Mouse (Mus musculus) midbrain, embryonic 16.5 days (tissue): ENCODE results near the gene Gse1. TPM values are rescaled to one million over a fixed set of nuclear protein-coding genes. Genes with fewer than 3 reads are reported as not detected.
A peak's percentile ranks its signal among the peaks of the same experiment; 100 is the strongest.

Experiments used
- ATAC-seq: fragments of 200-750 bp; cut with Nextera tagmentation; 2 replicates; pipeline ENCODE4 v1.8.0; 2017; ENCODE audit warnings: moderate TSS enrichment
- H3K27ac ChIP-seq: fragments of 300-500 bp; sonication (generic); 2 replicates; pipeline ENCODE4 v1.5.1; 2014; ENCODE audit warnings: mild to moderate bottlenecking, low read length, mixed read lengths
- H3K27me3 ChIP-seq: fragments of 300-500 bp; sonication (generic); 2 replicates; pipeline ENCODE4 v1.6.1; 2014; ENCODE audit warnings: low read depth, low read length, mixed read lengths; ENCODE audit not compliant: control insufficient read depth, insufficient read depth
- H3K36me3 ChIP-seq: fragments of 300-500 bp; sonication (generic); 2 replicates; pipeline ENCODE4 v1.6.1; 2014; ENCODE audit warnings: mild to moderate bottlenecking, low read length, moderate library complexity, mixed read lengths; ENCODE audit not compliant: control insufficient read depth, insufficient read depth
- H3K4me1 ChIP-seq: fragments of 300-500 bp; sonication (generic); 2 replicates; pipeline ENCODE4 v1.6.1; 2014; ENCODE audit warnings: mild to moderate bottlenecking, low read length, mixed read lengths; ENCODE audit not compliant: control insufficient read depth, insufficient read depth
- H3K4me2 ChIP-seq: fragments of 300-500 bp; sonication (generic); 2 replicates; pipeline ENCODE4 v1.6.1; 2014; ENCODE audit warnings: mild to moderate bottlenecking, low read length, mixed read lengths
- H3K4me3 ChIP-seq: fragments of 300-500 bp; sonication (generic); 2 replicates; pipeline ENCODE4 v1.5.1; 2014; ENCODE audit warnings: low read depth, mild to moderate bottlenecking, low read length, moderate library complexity, mixed read lengths
- H3K9ac ChIP-seq: fragments of 300-500 bp; sonication (generic); 2 replicates; pipeline ENCODE4 v1.6.1; 2014; ENCODE audit warnings: low read depth, low read length, mixed read lengths
- H3K9me3 ChIP-seq: fragments of 300-500 bp; sonication (generic); replicated peaks from 2 replicates; pipeline ENCODE4 v1.6.1; 2014; ENCODE audit warnings: mild to moderate bottlenecking, low read length, mixed read lengths; ENCODE audit not compliant: control insufficient read depth, poor library complexity, severe bottlenecking
- WGBS: fragments of 180-500 bp; shearing (Covaris S2); extraction: QIAGEN DNeasy Blood & Tissue Kit; methylation state at CpG from one replicate; pipeline ENCODE4 v1.1.7; 2014; 5-methylcytosine and 5-hydroxymethylcytosine counted together
- polyA plus RNA-seq: library from polyadenylated mRNA; unstranded; fragments of >200 nt; fragmentation: Nextera tagmentation; extraction: Ambion mirVana; gene quantifications from 2 replicates; pipeline ENCODE4 v1.2.1, GENCODE M21; 2015

Gene Gse1
- polyA plus RNA-seq, 1 experiment from 2014 or later, result 13.3 TPM

GRCm38 (mm10) chr8:120532517-120533215, 304.4 kb downstream of the Gse1 start:
- Histone ChIP-seq H3K27me3 (no peaks in the 10 kb centered on the region), H3K27ac (peak overlapping the region; percentile 71), H3K4me3 (no peak overlapping the region), H3K36me3 (no peaks in the 10 kb centered on the region), H3K9ac (peak overlapping the region; percentile 48; the same call in 1 of the 2 replicates), H3K4me1 (peaks cover 65% of the 10 kb centered on the region), H3K4me2 (peak overlapping the region; percentile 42), H3K9me3 (no peaks in the 10 kb centered on the region)
- 6% methylated on average over 26 of the region's 29 CpGs for WGBS
- ATAC-seq, result 0 out of 2 replicates have a peak, but pooled peaks have one; percentile 27

- whole genome bisulfite sequencing, result 20% methylated on average over 3 of the region's 3 CpGs
- no peak overlapping the region for H3K4me3 ChIP-seq
- no peaks in the 10 kb centered on the region for H3K27me3 ChIP-seq
- peak overlapping the region; percentile 48; the same call in 1 of the 2 replicates for H3K9ac ChIP-seq
- H3K4me1 ChIP-seq, result peaks cover 64% of the 10 kb centered on the region
- no peaks in the 10 kb centered on the region for H3K36me3 ChIP-seq
- peak overlapping the region; percentile 42 for H3K4me2 ChIP-seq
- H3K27ac ChIP-seq, result peak overlapping the region; percentile 71
- no peak for ATAC-seq
- no peaks in the 10 kb centered on the region for H3K9me3 ChIP-seq
These were observed 305.1 kb downstream of the Gse1 start for GRCm38 (mm10) chr8:120533380-120533779.

GRCm38 (mm10) chr8:120534080-120534479, 305.8 kb downstream of the Gse1 start:
- WGBS, result 27% methylated on average over 8 of the region's 8 CpGs
- Histone ChIP-seq H3K9ac (0 out of 2 replicates have a peak overlapping the region, but pooled peaks have one; percentile 11), H3K27ac (no peak overlapping the region), H3K27me3 (no peaks in the 10 kb centered on the region), H3K9me3 (no peaks in the 10 kb centered on the region), H3K4me1 (peaks cover 68% of the 10 kb centered on the region), H3K4me2 (no peak overlapping the region), H3K4me3 (no peak overlapping the region), H3K36me3 (no peaks in the 10 kb centered on the region)
- no peak for ATAC-seq

GRCm38 (mm10) chr8:120534504-120535368, 306.5 kb downstream of the Gse1 start:
- Histone ChIP-seq H3K4me3 (no peak overlapping the region), H3K27ac (0 out of 2 replicates have a peak overlapping the region, but pooled peaks have one; percentile 15), H3K4me1 (peaks cover 75% of the 10 kb centered on the region), H3K27me3 (no peaks in the 10 kb centered on the region), H3K9me3 (no peaks in the 10 kb centered on the region), H3K9ac (0 out of 2 replicates have a peak overlapping the region, but pooled peaks have one; percentile 11), H3K36me3 (no peaks in the 10 kb centered on the region), H3K4me2 (peak overlapping the region; percentile 98)
- WGBS, result 6% methylated on average over 14 of the region's 14 CpGs
- peak; percentile 40; the same call in 1 of the 2 replicates for ATAC-seq

GRCm38 (mm10) chr8:120535452-120536305, 307.4 kb downstream of the Gse1 start:
- ATAC-seq, result no peak
- no peaks in the 10 kb centered on the region for H3K9me3 ChIP-seq
- under 1% methylated on average over 78 of the region's 79 CpGs for WGBS

GRCm38 (mm10) chr8:120536306-120537206, 308.3 kb downstream of the Gse1 start:
- Histone ChIP-seq H3K4me1 (peaks cover 83% of the 10 kb centered on the region), H3K27me3 (no peaks in the 10 kb centered on the region), H3K27ac (peak overlapping the region; percentile 98), H3K4me3 (peak overlapping the region; percentile 70), H3K4me2 (peak overlapping the region; percentile 98), H3K36me3 (no peaks in the 10 kb centered on the region), H3K9me3 (no peaks in the 10 kb centered on the region), H3K9ac (peak overlapping the region; percentile 85)
- ATAC-seq, result no peak
- under 1% methylated on average over 58 of the region's 61 CpGs for WGBS

More at GRCm38 (mm10) chr8:120535452-120536305, 307.4 kb downstream of the Gse1 start:
- Histone ChIP-seq H3K27me3 (no peaks in the 10 kb centered on the region), H3K4me2 (peak overlapping the region; percentile 98), H3K4me3 (peak overlapping the region; percentile 70), H3K27ac (peak overlapping the region; percentile 98), H3K9ac (peak overlapping the region; percentile 85), H3K36me3 (no peaks in the 10 kb centered on the region), H3K4me1 (peaks cover 84% of the 10 kb centered on the region)

- H3K4me2 ChIP-seq, result peak overlapping the region; percentile 98
- no peaks in the 10 kb centered on the region for H3K9me3 ChIP-seq
- peak overlapping the region; percentile 70 for H3K4me3 ChIP-seq
- no peak for ATAC-seq
- H3K9ac ChIP-seq, result peak overlapping the region; percentile 85
- WGBS, result under 1% methylated on average over 57 of the region's 79 CpGs
- H3K27ac ChIP-seq, result peak overlapping the region; percentile 98
- H3K27me3 ChIP-seq, result no peaks in the 10 kb centered on the region
- no peaks in the 10 kb centered on the region for H3K36me3 ChIP-seq
- peaks cover 81% of the 10 kb centered on the region for H3K4me1 ChIP-seq
These were observed 309.1 kb downstream of the Gse1 start for GRCm38 (mm10) chr8:120537207-120537817.
